Comparison of ENCODE assay signal across 9 mouse cellular contexts in genomic region chr17:12169326-12169836, GRCm38 (mm10). TPM values are rescaled to one million over a fixed set of nuclear protein-coding genes. Genes with fewer than 3 reads are reported as not detected.
DNase-seq lines count a peak whose midpoint lies in the region; ATAC-seq and TF ChIP-seq lines count a peak whose summit lies in the region.
"Had no signal": no experiment of that assay in that cellular context is flagged by ENCODE, and none has a peak within 500 bp of the region (broad histone marks: within the 10 kb centered on the region; RNA-seq: fewer than 3 reads in every experiment).

No protein-coding gene starts in this region.

- H3K9ac ChIP-seq in forebrain, embryonic 14.5 days (ENCODE audit: low read length): no peak overlapping the region
- H3K9ac ChIP-seq in forebrain, embryonic 12.5 days: no peak overlapping the region
- no peak overlapping the region for H3K9ac ChIP-seq in midbrain, postnatal 0 days (replicated peaks; ENCODE audit: low read length, poor library complexity, severe bottlenecking)
- H3K9ac ChIP-seq in midbrain, embryonic 14.5 days (replicated peaks; ENCODE audit: low read length): no peak overlapping the region
- no peak overlapping the region for H3K9ac ChIP-seq in limb, embryonic 15.5 days

- no peak for TF ChIP-seq CTCF in midbrain, postnatal 0 days (IDR thresholded peaks at IDR 0.05)

- H3K27me3 ChIP-seq in forebrain, embryonic 14.5 days (replicated peaks; ENCODE audit: control insufficient read depth, insufficient read depth, low read length): no peaks in the 10 kb centered on the region
- no peaks in the 10 kb centered on the region for H3K27me3 ChIP-seq in forebrain, embryonic 12.5 days
- H3K27me3 ChIP-seq in midbrain, postnatal 0 days (ENCODE audit: insufficient read depth, low read length): no peaks in the 10 kb centered on the region
- H3K27me3 ChIP-seq in midbrain, embryonic 14.5 days (ENCODE audit: control insufficient read depth, insufficient read depth, low read length): no peaks in the 10 kb centered on the region
- no peaks in the 10 kb centered on the region for H3K27me3 ChIP-seq in limb, embryonic 15.5 days

- no peaks in the 10 kb centered on the region for H3K9me3 ChIP-seq in forebrain, embryonic 14.5 days (replicated peaks; ENCODE audit: control insufficient read depth, low read length)
- no peaks in the 10 kb centered on the region for H3K9me3 ChIP-seq in forebrain, embryonic 12.5 days
- no peaks in the 10 kb centered on the region for H3K9me3 ChIP-seq in midbrain, postnatal 0 days (ENCODE audit: low read length)
- H3K9me3 ChIP-seq in midbrain, embryonic 14.5 days (ENCODE audit: control insufficient read depth, low read length): no peaks in the 10 kb centered on the region
- H3K9me3 ChIP-seq in limb, embryonic 15.5 days: no peaks in the 10 kb centered on the region

- H3K36me3 ChIP-seq in forebrain, embryonic 14.5 days (ENCODE audit: control insufficient read depth, insufficient read depth, low read length): no peaks in the 10 kb centered on the region
- H3K36me3 ChIP-seq in forebrain, embryonic 12.5 days (replicated peaks): no peaks in the 10 kb centered on the region; the same call in 1 of the 2 replicates
- no peaks in the 10 kb centered on the region for H3K36me3 ChIP-seq in midbrain, postnatal 0 days (ENCODE audit: insufficient read depth, low read length)
- no peaks in the 10 kb centered on the region for H3K36me3 ChIP-seq in midbrain, embryonic 14.5 days (ENCODE audit: control insufficient read depth, insufficient read depth, low read length)
- peaks cover 4% of the 10 kb centered on the region; the same call in 1 of the 2 replicates for H3K36me3 ChIP-seq in limb, embryonic 15.5 days

- DNase-seq in forebrain, embryonic 14.5 days (ENCODE audit: low spot score): peak; percentile 29
- DNase-seq in midbrain, postnatal 0 days (ENCODE audit: low spot score): peak; percentile 47
- no peak for DNase-seq in midbrain, embryonic 14.5 days
- peak; percentile 17 for DNase-seq in testis, postnatal 14 days (ENCODE audit: low spot score)
- no peak for DNase-seq in retina, embryonic 14.5 days (ENCODE audit: low spot score)
- DNase-seq in urinary bladder, adult 2 months (ENCODE audit: low spot score): no peak

- 50% methylated on average over 12 of the region's 12 CpGs for WGBS in forebrain, embryonic 14.5 days
- 83% methylated on average over 12 of the region's 12 CpGs for WGBS in forebrain, embryonic 12.5 days
- 72% methylated on average over 12 of the region's 12 CpGs for WGBS in midbrain, postnatal 0 days
- 84% methylated on average over 12 of the region's 12 CpGs for WGBS in midbrain, embryonic 14.5 days
- 59% methylated on average over 12 of the region's 12 CpGs for WGBS in limb, embryonic 15.5 days

- no peak for ATAC-seq in forebrain, embryonic 14.5 days
- no peak for ATAC-seq in forebrain, embryonic 12.5 days (ENCODE audit: low FRiP score)
- no peak for ATAC-seq in midbrain, postnatal 0 days (ENCODE audit: low FRiP score)
- ATAC-seq in midbrain, embryonic 14.5 days (ENCODE audit: low FRiP score, low TSS enrichment): no peak
- no peak for ATAC-seq in limb, embryonic 15.5 days (ENCODE audit: insufficient number of reproducible peaks, low FRiP score, low TSS enrichment, low read depth)

- no peak overlapping the region for H3K4me2 ChIP-seq in forebrain, embryonic 14.5 days (ENCODE audit: low read length)
- H3K4me2 ChIP-seq in forebrain, embryonic 12.5 days: no peak overlapping the region
- no peak overlapping the region for H3K4me2 ChIP-seq in midbrain, postnatal 0 days (ENCODE audit: low read depth, low read length, poor library complexity, severe bottlenecking)
- H3K4me2 ChIP-seq in midbrain, embryonic 14.5 days (ENCODE audit: low read length): no peak overlapping the region
- no peak overlapping the region for H3K4me2 ChIP-seq in limb, embryonic 15.5 days

- H3K4me3 ChIP-seq in forebrain, embryonic 14.5 days (ENCODE audit: low read depth, low read length): no peak overlapping the region
- no peak overlapping the region for H3K4me3 ChIP-seq in forebrain, embryonic 12.5 days (replicated peaks)
- no peak overlapping the region for H3K4me3 ChIP-seq in midbrain, postnatal 0 days (ENCODE audit: low read depth, low read length)
- no peak overlapping the region for H3K4me3 ChIP-seq in midbrain, embryonic 14.5 days (replicated peaks; ENCODE audit: low read depth, low read length)
- no peak overlapping the region for H3K4me3 ChIP-seq in limb, embryonic 15.5 days
- H3K4me3 ChIP-seq: megakaryocyte, embryonic 14.5 days had no signal

- peaks cover 19% of the 10 kb centered on the region for H3K4me1 ChIP-seq in forebrain, embryonic 14.5 days (ENCODE audit: control insufficient read depth, insufficient read depth, low read length)
- H3K4me1 ChIP-seq in forebrain, embryonic 12.5 days: peaks cover 20% of the 10 kb centered on the region
- 0 out of 2 replicates have a peak, but pooled peaks cover 13% of the 10 kb centered on the region for H3K4me1 ChIP-seq in midbrain, postnatal 0 days (ENCODE audit: insufficient read depth, low read length)
- peaks cover 16% of the 10 kb centered on the region for H3K4me1 ChIP-seq in midbrain, embryonic 14.5 days (ENCODE audit: control insufficient read depth, insufficient read depth, low read length)
- H3K4me1 ChIP-seq in limb, embryonic 15.5 days: peaks cover 30% of the 10 kb centered on the region

- H3K27ac ChIP-seq in forebrain, embryonic 14.5 days (ENCODE audit: low read depth, low read length): no peak overlapping the region
- no peak overlapping the region for H3K27ac ChIP-seq in forebrain, embryonic 12.5 days
- H3K27ac ChIP-seq in midbrain, postnatal 0 days (ENCODE audit: low read depth, low read length): no peak overlapping the region
- no peak overlapping the region for H3K27ac ChIP-seq in midbrain, embryonic 14.5 days (replicated peaks; ENCODE audit: low read depth, low read length)
- H3K27ac ChIP-seq in limb, embryonic 15.5 days: peak overlapping the region; percentile 50; the same call in 1 of the 2 replicates

RNA-seq across cellular contexts. Expression of gene Agpat4, which starts 50.9 kb away (rescaled TPM):
- 16.1 and 25.5 TPM in 2 replicates for polyA plus RNA-seq in forebrain, embryonic 14.5 days (2014; fragmentation: Nextera tagmentation; extraction: Ambion mirVana)
- 40.6 and 40.9 TPM in 2 replicates for polyA plus RNA-seq in forebrain, embryonic 12.5 days (2016; fragmentation: Nextera tagmentation; extraction: Ambion mirVana)
- total RNA-seq in midbrain, postnatal 0 days (2014; rRNA removed): 43.2 and 47.7 TPM in 2 replicates
- polyA plus RNA-seq in midbrain, postnatal 0 days (2015; fragmentation: Nextera tagmentation; extraction: Ambion mirVana): 56.4 and 58.2 TPM in 2 replicates
- 30.9 and 31.3 TPM in 2 replicates for polyA plus RNA-seq in midbrain, embryonic 14.5 days (2014; fragmentation: Nextera tagmentation; extraction: Ambion mirVana)
- polyA plus RNA-seq in limb, embryonic 15.5 days (2015; fragmentation: Nextera tagmentation; extraction: Ambion mirVana): 56.0 and 57.7 TPM in 2 replicates
- 11.0 and 16.5 TPM in 2 replicates for polyA plus RNA-seq in urinary bladder, adult 2 months (2012; rRNA removed)

Comparison
In these comparisons a context has a peak if more than half of its experiments do, and no peak if none do; other contexts are left out.
1. DNase-seq: peak in forebrain, embryonic 14.5 days (single experiment), midbrain, postnatal 0 days (single experiment) and testis, postnatal 14 days (single experiment); none in midbrain, embryonic 14.5 days (single experiment), retina, embryonic 14.5 days (single experiment) and urinary bladder, adult 2 months (single experiment).